Mouse (Mus musculus) forebrain, embryonic 16.5 days (tissue): ENCODE measurements at regions not wholly inside any gene's neighbourhood (a gene's known extent, or its start where the extent isn't known, plus 50 kb on each side); places are given as distances from the start of the nearest gene placed in this dataset.

Experiments
- ATAC-seq: fragments of 200-750 bp; cut with Nextera tagmentation; 2 replicates; pipeline ENCODE4 v1.8.0; 2017; ENCODE audit warnings: mild to moderate bottlenecking, moderate library complexity
- H3K27ac ChIP-seq: fragments of 300-500 bp; sonication (generic); 2 replicates; pipeline ENCODE4 v1.5.1; 2014; ENCODE audit warnings: low read length, control low read depth
- H3K27me3 ChIP-seq: fragments of 300-500 bp; sonication (generic); replicated peaks from 2 replicates; pipeline ENCODE4 v1.6.1; 2014; ENCODE audit warnings: low read length; ENCODE audit not compliant: control insufficient read depth, insufficient read depth
- H3K36me3 ChIP-seq: fragments of 300-500 bp; sonication (generic); 2 replicates; pipeline ENCODE4 v1.6.1; 2014; ENCODE audit not compliant: control insufficient read depth, insufficient read depth
- H3K4me1 ChIP-seq: fragments of 300-500 bp; sonication (generic); replicated peaks from 2 replicates; pipeline ENCODE4 v1.6.1; 2014; ENCODE audit warnings: low read length; ENCODE audit not compliant: control insufficient read depth, insufficient read depth
- H3K4me2 ChIP-seq: fragments of 300-500 bp; sonication (generic); 2 replicates; pipeline ENCODE4 v1.6.1; 2014; ENCODE audit warnings: mild to moderate bottlenecking, low read length, control low read depth
- H3K4me3 ChIP-seq: fragments of 300-500 bp; sonication (generic); replicated peaks from 2 replicates; pipeline ENCODE4 v1.5.1; 2014; ENCODE audit warnings: mild to moderate bottlenecking, low read length, control low read depth
- H3K9ac ChIP-seq: fragments of 300-500 bp; sonication (generic); replicated peaks from 2 replicates; pipeline ENCODE4 v1.6.1; 2014; ENCODE audit warnings: low read depth, low read length, control low read depth
- H3K9me3 ChIP-seq: fragments of 300-500 bp; sonication (generic); 2 replicates; pipeline ENCODE4 v1.6.1; 2016; ENCODE audit warnings: low read length; ENCODE audit not compliant: control insufficient read depth
- whole genome bisulfite sequencing: fragments of 180-500 bp; shearing (Covaris S2); extraction: QIAGEN DNeasy Blood & Tissue Kit; methylation state at CpG from one replicate; pipeline ENCODE4 v1.1.7; 2014; 5-methylcytosine and 5-hydroxymethylcytosine counted together

GRCm38 (mm10) chr11:31807461-31808215, 64.4 kb upstream of the Cpeb4 start:
- Histone ChIP-seq H3K36me3 (no peaks in the 10 kb centered on the region), H3K9me3 (no peaks in the 10 kb centered on the region), H3K4me1 (peaks cover 5% of the 10 kb centered on the region; the same call in 1 of the 2 replicates), H3K4me2 (no peak overlapping the region), H3K9ac (no peak overlapping the region), H3K27me3 (no peaks in the 10 kb centered on the region), H3K4me3 (no peak overlapping the region), H3K27ac (no peak overlapping the region)
- peak; percentile 62; the same call in 1 of the 2 replicates for ATAC-seq
- 71% methylated on average over 8 of the region's 8 CpGs for WGBS

- Histone ChIP-seq H3K36me3 (no peaks in the 10 kb centered on the region), H3K4me2 (no peak overlapping the region), H3K9ac (no peak overlapping the region), H3K27ac (no peak overlapping the region), H3K27me3 (no peaks in the 10 kb centered on the region), H3K4me1 (peaks cover 5% of the 10 kb centered on the region; the same call in 1 of the 2 replicates), H3K9me3 (no peaks in the 10 kb centered on the region), H3K4me3 (no peak overlapping the region)
- WGBS = 81% methylated on average over 5 of the region's 5 CpGs
- ATAC-seq = no peak
These were observed 63.7 kb upstream of the Cpeb4 start for GRCm38 (mm10) chr11:31808216-31808838.

GRCm38 (mm10) chr11:31810011-31810786, 61.8 kb upstream of the Cpeb4 start:
- no peak for ATAC-seq
- H3K4me1 ChIP-seq = peaks cover 5% of the 10 kb centered on the region; the same call in 1 of the 2 replicates
- WGBS = 70% methylated on average over 7 of the region's 7 CpGs
- H3K9me3 ChIP-seq = no peaks in the 10 kb centered on the region
- H3K27ac ChIP-seq = no peak overlapping the region
- no peak overlapping the region for H3K9ac ChIP-seq
- H3K4me3 ChIP-seq = no peak overlapping the region
- H3K4me2 ChIP-seq = no peak overlapping the region
- H3K36me3 ChIP-seq = no peaks in the 10 kb centered on the region
- H3K27me3 ChIP-seq = no peaks in the 10 kb centered on the region

GRCm38 (mm10) chr11:31812215-31812614, 59.8 kb upstream of the Cpeb4 start:
- Histone ChIP-seq H3K4me3 (no peak overlapping the region), H3K9ac (no peak overlapping the region), H3K36me3 (no peaks in the 10 kb centered on the region), H3K4me2 (no peak overlapping the region), H3K27ac (no peak overlapping the region), H3K9me3 (no peaks in the 10 kb centered on the region), H3K4me1 (peaks cover 5% of the 10 kb centered on the region; the same call in 1 of the 2 replicates), H3K27me3 (no peaks in the 10 kb centered on the region)
- no peak for ATAC-seq
- WGBS = 91% methylated on average over 9 of the region's 9 CpGs

GRCm38 (mm10) chr11:31814616-31815015, 57.4 kb upstream of the Cpeb4 start:
- no peak for ATAC-seq
- Histone ChIP-seq H3K36me3 (no peaks in the 10 kb centered on the region), H3K4me1 (no peaks in the 10 kb centered on the region), H3K9me3 (no peaks in the 10 kb centered on the region), H3K4me2 (no peak overlapping the region), H3K9ac (no peak overlapping the region), H3K4me3 (no peak overlapping the region), H3K27me3 (no peaks in the 10 kb centered on the region), H3K27ac (no peak overlapping the region)
- 89% methylated on average over 4 of the region's 4 CpGs for WGBS

- Histone ChIP-seq H3K36me3 (no peaks in the 10 kb centered on the region), H3K9me3 (no peaks in the 10 kb centered on the region), H3K4me3 (no peak overlapping the region), H3K4me2 (no peak overlapping the region), H3K9ac (no peak overlapping the region), H3K27me3 (no peaks in the 10 kb centered on the region), H3K27ac (no peak overlapping the region), H3K4me1 (no peaks in the 10 kb centered on the region)
- ATAC-seq = no peak
- WGBS = 75% methylated on average over 12 of the region's 12 CpGs
These were observed 56.0 kb upstream of the Cpeb4 start for GRCm38 (mm10) chr11:31815855-31816488.

- Histone ChIP-seq H3K27me3 (no peaks in the 10 kb centered on the region), H3K36me3 (no peaks in the 10 kb centered on the region), H3K4me3 (no peak overlapping the region), H3K4me1 (no peaks in the 10 kb centered on the region), H3K9ac (no peak overlapping the region), H3K4me2 (no peak overlapping the region), H3K9me3 (no peaks in the 10 kb centered on the region), H3K27ac (no peak overlapping the region)
- peak; percentile 96 for ATAC-seq
- 31% methylated on average over 7 of the region's 7 CpGs for WGBS
These were observed 54.0 kb upstream of the Cpeb4 start for GRCm38 (mm10) chr11:31818032-31818431.

GRCm38 (mm10) chr11:31819964-31820363, 52.0 kb upstream of the Cpeb4 start:
- H3K9ac ChIP-seq = no peak overlapping the region

More at GRCm38 (mm10) chr11:31819964-31820363, 52.0 kb upstream of the Cpeb4 start:
- 74% methylated on average over 4 of the region's 4 CpGs for WGBS
- H3K27ac ChIP-seq = no peak overlapping the region
- H3K4me1 ChIP-seq = no peaks in the 10 kb centered on the region
- H3K36me3 ChIP-seq = no peaks in the 10 kb centered on the region
- no peaks in the 10 kb centered on the region for H3K27me3 ChIP-seq
- ATAC-seq = no peak
- H3K4me2 ChIP-seq = no peak overlapping the region
- no peaks in the 10 kb centered on the region for H3K9me3 ChIP-seq
- no peak overlapping the region for H3K4me3 ChIP-seq
